Mouse (Mus musculus): ENCODE data around the gene Camk2d.

GRCm38 (mm10) chr3:126595456-126595855 lies 646 bp upstream of the Camk2d start:
- TF ChIP-seq CTCF (conservative IDR thresholded peaks at IDR 0.05 in 1 of 2, IDR thresholded peaks at IDR 0.05 in 1 of 2; ENCODE audit: low read depth in 2 of 2, low read length in 2 of 2) (no peak), POLR2AphosphoS2 (IDR thresholded peaks at IDR 0.05; ENCODE audit: low read depth, low read length) (no peak)

Measured in CH12.LX (cell line).